Mouse (Mus musculus): ENCODE measurements at regions not wholly inside any gene's neighbourhood (a gene's known extent, or its start where the extent isn't known, plus 50 kb on each side); places are given as distances from the start of the nearest gene placed in this dataset.

DNA sequence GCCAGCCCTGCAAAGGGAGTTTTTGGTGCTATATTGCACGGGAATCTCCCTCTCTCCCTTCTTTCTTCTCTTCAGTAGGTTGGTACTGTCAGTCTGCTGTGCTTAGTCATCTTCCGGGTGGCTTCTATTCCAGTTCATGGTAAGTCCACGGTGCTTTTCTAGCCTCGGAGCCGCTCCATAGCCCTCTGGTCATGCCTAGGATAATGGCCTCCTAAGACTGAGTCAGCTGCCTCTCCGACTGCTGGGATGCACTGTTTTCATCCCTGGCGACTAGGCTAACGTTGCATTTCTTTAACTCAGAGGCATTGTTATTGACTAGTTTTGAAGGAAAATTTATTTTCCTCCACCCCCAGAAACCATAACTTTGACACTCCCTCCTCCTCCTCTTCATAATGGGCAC lies 54.4 kb downstream of the Pcdh8 start:
- 63% methylated on average over 8 of the region's 8 CpGs for WGBS
- H3K4me3 ChIP-seq (replicated peaks) = no peak overlapping the region
- H3K4me2 ChIP-seq (replicated peaks) = no peak overlapping the region
- no peaks in the 10 kb centered on the region for H3K9me3 ChIP-seq
- ATAC-seq = peak; percentile 62; the same call in 1 of the 2 replicates
- peaks cover 12% of the 10 kb centered on the region for H3K4me1 ChIP-seq (replicated peaks)
- H3K27ac ChIP-seq = no peak overlapping the region
- H3K27me3 ChIP-seq = no peaks in the 10 kb centered on the region
- H3K36me3 ChIP-seq = no peaks in the 10 kb centered on the region
- H3K9ac ChIP-seq (replicated peaks) = no peak overlapping the region

DNA sequence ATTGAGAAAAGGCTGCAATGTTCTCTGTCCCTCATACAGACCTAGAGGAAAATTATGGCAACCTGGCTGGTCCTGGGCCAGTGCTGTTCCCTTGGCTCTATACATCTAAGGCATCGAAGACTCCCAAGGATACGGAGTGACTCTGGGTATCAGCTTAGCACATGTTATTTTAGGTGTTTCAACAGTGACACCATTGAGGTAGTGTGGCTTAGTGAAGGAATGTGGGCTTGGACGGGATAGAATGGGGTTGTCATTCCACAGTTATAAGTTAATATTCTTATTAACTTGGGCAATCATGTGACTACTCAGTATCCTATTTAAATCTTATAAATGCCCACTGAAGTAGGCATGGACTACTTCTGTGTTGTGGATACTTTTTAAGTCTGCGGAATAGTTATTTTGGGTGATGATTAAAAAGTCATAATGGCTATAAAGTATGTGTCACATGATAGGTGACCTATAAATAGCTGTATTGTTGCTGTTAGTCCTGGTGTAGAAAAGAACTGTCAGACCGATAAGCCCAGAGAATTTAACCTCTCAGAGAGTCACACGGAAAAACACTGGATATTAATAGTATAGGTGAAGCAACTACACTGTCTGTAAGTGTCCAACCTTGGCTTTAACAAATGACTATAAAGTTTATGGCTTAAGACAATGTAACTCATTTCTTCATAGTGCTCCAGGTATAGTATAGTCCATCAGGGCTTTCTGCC lies 50.7 kb upstream of the Cnmd start:
- no peak overlapping the region for H3K4me3 ChIP-seq (replicated peaks)
- H3K27ac ChIP-seq = no peak overlapping the region
- H3K9me3 ChIP-seq = no peaks in the 10 kb centered on the region
- no peaks in the 10 kb centered on the region for H3K36me3 ChIP-seq
- no peak overlapping the region for H3K9ac ChIP-seq (replicated peaks)
- WGBS = 90% methylated on average over 6 of the region's 6 CpGs
- no peak overlapping the region for H3K4me2 ChIP-seq (replicated peaks)
- peaks cover 12% of the 10 kb centered on the region for H3K4me1 ChIP-seq (replicated peaks)
- no peak for ATAC-seq
- H3K27me3 ChIP-seq = no peaks in the 10 kb centered on the region
